Mouse (Mus musculus) kidney, adult 8-10 months (tissue): ENCODE data around the gene Kirrel2.
"Not testable (repeated sequence)": the region's sequence is repeated elsewhere in the genome, so short reads cannot be mapped to it uniquely, and the experiment has no call there.

Experiments
- DNase-seq, 2 experiments: peaks; one replicate each; pipeline ENCODE4 v3.0.0; 2022

Gene Kirrel2

DNA sequence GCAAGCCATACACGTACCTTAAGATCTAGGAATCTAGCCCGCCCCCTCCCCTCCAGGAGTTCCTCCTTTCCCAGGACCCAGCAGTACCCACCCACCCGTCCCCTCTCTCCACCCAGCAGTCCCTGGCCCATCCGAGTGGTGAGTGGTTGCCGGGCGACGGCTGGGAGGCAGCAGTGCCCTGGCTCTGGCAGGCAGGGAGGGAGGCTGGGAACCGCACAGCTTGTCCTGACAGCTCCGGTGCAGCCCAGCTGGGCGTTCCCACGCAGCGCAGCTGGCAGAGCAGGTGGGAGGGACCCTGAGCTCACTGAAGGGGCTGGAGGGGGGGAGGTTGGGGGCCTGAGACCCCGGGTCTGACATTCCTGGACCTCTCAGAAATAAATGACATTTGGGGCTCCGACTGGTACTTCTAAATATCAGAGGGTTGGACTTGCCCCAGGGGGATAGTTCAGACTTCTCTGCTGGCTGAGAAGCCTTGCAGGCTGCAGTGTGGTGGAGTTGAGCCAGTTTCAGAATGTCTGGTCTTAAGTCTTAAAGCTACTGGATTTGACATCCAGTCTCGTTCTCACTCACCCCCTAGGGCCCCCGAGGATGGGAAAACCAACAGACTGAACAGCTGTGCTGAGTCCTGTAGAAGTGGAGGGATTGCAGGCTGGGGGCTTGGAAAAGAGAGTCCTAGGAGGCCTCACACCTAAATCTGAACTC lies at the start of gene Kirrel2, which contains the start of gene Nphs1:
Kirrel2 (minus strand) TSS at position 62 of the 702 bp plus-strand sequence.
Nphs1 (plus strand) TSS at position 687 of the 702 bp plus-strand sequence.
- DNase-seq = no peak

DNA sequence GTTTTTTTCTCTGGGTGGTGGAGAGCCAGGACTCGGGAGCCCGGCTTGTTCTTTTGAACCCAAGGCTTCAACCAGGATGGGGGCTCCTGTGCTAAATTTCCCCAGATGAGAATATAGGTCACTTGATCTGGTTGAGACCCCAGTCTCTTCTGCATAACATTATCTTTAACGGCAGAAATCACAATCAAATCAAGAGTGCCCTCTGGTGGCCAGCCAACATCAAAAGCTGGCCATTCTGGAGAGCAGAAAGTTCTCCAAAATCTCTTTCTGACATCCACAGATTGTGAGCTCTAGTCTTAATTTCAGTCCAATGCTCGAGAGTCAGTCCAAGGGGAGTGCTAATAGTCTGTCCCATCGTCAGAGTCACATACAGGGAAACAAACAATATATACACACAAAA lies 43.7 kb upstream of the Kirrel2 start:
- DNase-seq = peak in 1 of 2 experiments; percentile 20

DNA sequence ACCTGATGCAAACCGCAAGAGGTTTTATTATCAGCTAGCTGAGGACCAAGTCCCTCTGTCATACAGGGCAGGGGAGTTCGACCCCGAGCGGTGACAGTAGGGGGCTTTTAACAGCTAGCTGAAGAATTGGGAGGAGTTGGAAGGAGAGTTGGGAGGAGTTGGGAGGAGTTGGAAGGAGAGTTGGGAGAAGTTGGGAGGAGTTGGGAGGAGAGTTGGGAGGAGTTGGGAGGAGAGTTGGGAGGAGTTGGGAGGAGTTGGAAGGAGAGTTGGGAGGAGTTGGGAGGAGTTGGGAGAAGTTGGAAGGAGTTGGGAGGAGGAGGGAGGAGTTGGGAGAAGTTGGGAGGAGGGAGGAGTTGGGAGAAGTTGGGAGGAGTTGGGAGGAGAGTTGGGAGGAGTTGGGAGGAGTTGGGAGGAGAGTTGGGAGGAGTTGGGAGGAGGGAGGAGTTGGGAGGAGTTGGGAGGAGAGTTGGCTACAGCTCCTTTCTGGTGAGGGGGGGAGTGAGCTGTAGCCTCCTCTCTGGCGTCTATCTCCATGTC lies 38.1 kb upstream of the Kirrel2 start:
- DNase-seq = peak; percentile 38 to 52

DNA sequence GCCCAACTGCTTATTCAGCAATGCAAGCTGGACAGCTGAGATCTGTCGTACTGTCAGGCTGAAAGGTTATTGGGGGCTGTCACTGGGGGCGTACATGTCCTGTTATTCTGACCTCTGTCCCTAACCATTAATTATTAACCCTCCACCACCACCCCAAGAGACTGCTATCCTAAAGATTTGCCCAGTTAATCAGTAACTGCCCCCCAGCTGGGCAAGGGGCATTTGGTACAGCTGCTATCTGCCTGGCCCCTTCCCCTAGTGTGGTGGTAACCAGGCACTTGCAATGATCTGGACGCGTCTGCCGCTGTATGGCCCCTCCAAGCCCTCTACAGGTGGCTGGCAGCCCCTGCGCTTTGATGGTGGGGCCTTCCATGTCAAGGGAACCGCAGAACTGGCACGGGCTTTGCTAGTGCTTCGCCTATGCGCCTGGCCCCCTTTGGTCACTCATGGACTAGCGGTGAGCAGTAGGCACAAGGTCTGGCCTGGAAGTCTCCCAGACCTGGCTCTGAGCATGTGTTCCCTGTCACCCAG lies 36.0 kb upstream of the Kirrel2 start, which contains the start of gene Prodh2:
Prodh2 (plus strand) TSS at position 222 of the 531 bp plus-strand sequence.
- DNase-seq = peak; percentile 70 to 85

DNA sequence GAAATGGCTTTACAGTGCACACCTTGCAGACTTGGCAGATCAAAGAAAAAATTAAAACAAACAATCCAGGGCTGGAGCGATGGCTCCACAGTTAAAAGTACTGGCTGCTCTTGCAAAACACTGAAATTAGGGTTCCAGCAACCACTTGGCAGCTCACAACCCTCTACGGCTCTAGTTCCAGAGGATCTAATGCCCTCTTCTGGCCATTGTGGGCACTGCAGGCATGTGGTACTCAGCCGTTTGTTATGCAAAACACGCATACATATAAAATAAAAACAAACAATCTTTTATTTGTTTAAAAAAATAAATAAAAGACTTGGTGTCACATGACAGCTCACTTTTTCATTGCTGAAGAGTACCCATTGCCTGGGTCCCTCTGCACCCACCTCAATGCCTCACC lies 35.3 kb upstream of the Kirrel2 start:
- peak; percentile 71 to 90 for DNase-seq

DNA sequence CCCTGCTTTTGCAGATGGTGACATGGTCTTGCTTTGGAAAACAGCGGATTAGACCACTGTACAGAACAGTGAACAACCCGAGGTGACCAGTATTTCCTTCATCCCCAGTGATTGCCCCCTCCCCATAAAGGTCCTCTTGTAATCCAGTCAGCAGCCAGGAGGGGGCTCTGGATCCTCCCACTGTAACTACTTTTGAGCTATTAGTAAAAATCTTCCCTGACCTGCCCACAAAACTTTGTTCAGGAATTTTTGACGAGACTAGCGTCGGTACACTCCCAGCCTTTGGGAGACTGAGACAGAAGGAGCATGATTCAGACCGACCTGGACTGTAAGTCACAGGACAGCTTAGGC lies 33.4 kb upstream of the Kirrel2 start:
- no peak for DNase-seq

DNA sequence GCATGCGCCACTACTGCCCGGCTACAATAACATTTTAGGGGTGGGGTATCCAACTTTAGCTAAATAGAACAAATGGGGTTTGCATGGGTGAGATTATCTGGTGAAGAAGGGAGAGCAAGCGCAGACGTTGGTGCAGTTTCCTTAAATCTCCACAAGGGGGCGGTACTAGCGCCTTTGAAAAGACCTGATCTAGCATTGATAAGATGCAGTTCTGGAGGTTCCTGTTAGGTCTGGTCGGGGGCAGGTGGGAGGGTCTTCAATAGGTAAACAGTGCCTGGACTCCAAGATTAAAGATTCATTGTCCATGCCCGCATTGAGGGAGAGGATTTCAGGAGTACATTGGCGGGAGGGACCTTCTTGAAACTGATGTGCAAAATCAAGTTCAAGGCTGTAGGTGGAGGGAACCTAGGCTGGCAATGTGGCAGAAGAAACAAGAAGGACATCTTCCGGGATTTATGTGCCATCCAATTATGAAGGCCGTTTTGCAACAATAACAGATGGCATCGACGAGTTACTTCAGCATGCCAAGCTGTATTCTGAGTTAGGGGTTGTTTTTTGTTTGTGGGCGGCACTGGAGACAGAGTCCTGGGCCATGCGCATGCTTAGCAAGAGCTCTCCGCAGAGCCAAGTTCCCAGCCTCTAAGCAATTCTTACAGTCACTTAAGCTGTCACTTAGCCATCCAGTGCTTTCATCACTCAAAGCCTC lies 32.9 kb upstream of the Kirrel2 start:
- peak in 1 of 2 experiments; percentile 37 for DNase-seq

DNA sequence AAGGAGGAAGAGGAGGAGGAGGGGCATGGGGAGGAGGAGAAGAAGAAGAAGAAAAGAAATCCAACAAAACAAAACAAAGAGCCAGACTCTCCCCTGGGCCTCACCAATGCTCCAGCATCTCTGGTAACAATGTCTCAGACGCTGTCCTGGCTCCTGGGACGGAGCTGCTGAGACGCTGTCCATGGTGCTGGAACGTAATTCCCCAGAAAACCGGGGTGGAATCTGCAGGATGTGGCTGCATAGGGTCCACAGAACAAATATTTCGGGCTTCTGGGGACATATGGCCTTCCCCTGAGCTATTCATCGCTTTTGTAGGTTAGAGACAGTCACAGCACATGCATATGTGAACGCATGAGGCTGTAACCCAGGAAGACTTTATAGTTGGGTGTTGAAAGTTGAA lies 26.8 kb upstream of the Kirrel2 start:
- DNase-seq = no peak

DNA sequence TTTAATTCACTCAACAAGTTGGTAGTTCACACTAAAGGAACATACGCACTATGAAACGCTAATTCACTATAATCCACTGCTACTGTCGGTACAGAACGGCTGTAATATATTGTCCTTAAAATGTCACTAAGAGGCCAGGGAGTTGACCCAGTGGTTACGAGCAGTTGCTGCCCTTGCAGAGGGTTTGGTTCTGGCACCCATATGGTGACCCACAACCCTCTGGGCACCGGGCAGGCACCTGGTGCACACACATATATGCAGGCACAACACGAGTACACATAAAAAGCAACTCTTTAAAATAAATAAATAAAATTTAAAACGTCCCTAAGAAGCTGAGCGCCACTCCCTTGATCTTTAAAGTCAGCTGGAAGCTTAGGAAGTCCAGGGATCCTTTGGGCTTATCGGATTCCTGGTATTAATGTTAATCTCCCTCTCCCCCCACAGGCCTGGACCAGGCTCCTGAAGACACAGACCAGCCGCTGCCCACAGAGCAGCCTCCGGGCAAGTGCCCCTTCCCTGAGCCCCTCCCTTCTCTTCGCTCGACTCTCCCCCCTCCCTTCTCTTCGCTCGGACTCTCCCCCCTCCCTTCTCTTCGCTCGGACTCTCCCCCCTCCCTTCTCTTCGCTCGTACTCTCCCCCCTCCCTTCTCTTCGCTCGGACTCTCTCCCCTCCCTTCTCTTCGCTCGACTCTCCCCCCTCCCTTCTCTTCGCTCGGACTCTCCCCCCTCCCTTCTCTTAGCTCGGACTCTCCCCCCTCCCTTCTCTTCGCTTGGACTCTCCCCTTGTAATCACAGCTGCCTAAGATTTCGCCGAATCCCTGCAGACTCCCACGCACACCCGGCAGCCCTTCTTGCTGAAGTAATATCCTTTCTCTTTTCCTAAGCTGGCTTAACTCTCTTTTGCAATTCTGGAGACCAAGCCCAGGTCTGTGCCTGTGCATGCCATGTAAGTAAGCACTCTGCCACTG lies 20.2 kb upstream of the Kirrel2 start:
- DNase-seq = no peak

DNA sequence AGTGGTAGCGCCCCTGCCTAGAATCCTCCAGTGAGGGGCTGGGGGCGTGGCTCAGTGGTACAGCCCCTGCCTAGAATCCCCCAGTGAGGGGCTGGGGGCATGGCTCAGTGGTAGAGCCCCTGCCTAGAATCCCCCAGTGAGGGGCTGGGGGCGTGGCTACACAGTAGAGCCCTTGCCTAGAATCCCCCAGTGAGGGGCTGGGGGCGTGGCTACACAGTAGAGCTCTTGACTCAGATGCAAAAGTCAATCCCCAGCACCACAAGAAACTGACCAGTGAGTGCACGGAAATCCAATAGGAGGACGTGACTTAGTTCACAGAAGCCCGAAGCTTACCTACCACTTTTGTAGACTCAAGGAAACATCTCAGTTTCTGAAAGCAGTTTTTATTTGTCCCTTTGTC lies 18.6 kb upstream of the Kirrel2 start:
- DNase-seq = not testable (repeated sequence)

DNA sequence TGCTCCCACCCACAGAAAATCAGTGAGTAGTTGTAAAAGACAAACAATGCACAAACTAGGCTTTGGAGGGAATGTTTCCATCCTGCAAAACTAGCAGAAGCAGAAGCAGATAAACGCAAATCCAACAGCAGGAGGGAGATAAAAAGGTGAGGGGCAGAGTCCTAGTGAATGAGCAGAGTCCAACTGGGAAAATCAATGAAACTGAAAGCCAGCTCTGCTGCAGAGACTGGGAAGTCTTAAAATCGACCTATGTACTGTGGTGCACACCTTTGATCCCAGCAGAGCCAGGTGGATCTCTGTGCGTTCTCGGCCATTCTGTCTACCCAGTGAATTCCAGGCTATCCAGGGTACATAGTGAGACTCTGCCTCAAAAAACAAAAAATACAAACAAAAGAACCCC lies 17.5 kb upstream of the Kirrel2 start:
- DNase-seq = no peak

DNA sequence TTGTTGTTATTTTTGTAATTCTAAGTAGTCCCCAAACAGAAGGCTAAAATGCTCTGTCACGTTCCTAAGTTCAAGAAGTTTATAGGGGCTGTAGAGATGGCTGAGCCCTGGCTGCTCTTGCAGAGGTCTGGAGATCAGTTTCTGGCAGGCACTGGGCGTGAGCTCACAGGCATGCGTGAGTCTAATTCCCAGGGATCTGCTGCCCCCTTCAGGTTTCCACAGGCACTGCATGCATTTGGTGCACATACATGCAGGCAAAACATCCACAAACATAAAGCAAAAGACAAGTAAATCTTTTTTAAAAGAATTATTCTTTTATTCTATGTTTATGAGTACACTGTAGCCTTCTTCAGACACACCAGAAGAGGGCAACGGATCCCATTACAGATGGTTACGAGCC lies 14.9 kb upstream of the Kirrel2 start:
- peak in 1 of 2 experiments; percentile 39 for DNase-seq

DNA sequence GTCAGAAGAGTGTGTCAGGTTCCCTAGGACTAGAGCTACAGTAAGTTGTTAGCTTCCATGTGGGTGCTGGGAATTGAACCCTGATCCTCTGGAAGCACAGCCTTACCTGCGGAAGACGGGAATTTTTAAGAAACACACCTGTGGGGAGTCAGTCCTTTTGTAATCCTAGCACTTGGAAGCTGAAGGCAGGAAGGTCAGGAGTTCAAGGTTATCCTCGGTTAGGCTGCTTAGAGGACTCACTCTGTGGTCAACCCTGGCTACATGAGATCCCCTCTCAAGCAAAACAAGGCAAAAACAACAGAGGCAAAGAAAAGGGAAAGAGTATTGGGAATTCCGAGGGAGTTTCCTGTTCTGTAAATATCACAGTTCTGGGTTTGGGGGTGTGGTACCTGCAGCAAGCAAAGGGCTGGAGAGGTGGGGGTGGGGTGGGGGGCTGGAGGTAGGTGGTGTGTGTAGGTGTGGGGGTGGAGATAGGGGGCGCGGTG lies 7.4 kb upstream of the Kirrel2 start:
- DNase-seq = no peak

DNA sequence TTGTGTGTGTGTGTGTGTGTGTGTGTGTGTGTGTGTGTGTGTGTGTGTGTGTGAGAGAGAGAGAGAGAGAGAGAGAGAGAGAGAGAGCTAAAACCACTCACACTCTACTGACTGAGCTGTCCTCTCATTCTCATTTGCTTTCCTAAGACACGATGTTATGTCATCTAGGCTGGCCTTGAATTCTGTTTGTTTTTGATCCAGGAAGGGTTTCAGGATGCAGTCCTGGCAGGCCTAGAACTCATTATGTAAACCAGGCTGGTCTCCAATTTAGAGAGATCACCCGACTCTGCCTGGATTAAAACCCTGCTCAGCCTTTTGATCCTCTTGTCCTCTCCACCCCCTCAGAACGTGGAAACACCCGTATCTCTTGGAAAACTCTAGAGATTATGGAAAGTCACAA lies 6.5 kb upstream of the Kirrel2 start:
- no peak for DNase-seq

DNA sequence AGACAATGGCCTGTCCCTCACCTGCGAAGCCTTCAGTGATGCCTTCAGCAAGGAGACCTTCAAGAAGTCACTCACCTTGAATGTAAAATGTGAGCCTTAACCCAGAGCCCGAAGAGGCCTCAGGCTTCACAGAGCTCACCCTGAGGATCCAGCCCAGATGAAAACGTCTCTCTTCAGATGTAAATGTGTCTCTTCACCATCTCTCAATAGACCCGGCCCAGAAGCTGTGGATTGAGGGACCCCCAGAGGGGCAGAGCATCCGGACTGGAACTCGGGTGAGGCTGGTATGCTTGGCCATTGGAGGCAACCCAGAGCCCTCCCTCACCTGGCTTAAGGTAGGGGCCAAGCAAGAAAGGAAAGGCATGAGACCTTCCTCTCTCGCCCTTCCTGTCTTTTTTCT lies 6.1 kb upstream of the Kirrel2 start:
- DNase-seq = no peak

DNA sequence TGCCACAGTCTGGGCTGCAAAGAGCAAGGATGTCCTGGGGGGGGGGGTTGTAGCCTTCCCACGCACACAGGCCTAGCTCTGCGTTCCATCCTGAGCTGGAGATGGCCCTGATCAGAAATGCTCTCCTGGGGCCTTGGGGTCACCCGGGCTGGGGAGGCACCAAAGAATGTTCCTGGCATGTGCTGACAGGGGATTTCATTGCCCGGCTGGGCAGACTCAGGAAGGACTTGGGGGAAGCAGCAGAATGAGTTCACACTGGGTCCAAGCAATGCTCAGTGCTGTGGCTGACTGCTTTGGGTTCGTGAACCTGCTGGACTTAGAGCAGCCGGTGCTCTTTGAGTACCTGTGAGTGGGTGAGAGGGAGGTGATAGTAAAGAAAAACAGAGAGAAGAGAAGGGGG lies 2.0 kb upstream of the Kirrel2 start:
- DNase-seq = no peak

DNA sequence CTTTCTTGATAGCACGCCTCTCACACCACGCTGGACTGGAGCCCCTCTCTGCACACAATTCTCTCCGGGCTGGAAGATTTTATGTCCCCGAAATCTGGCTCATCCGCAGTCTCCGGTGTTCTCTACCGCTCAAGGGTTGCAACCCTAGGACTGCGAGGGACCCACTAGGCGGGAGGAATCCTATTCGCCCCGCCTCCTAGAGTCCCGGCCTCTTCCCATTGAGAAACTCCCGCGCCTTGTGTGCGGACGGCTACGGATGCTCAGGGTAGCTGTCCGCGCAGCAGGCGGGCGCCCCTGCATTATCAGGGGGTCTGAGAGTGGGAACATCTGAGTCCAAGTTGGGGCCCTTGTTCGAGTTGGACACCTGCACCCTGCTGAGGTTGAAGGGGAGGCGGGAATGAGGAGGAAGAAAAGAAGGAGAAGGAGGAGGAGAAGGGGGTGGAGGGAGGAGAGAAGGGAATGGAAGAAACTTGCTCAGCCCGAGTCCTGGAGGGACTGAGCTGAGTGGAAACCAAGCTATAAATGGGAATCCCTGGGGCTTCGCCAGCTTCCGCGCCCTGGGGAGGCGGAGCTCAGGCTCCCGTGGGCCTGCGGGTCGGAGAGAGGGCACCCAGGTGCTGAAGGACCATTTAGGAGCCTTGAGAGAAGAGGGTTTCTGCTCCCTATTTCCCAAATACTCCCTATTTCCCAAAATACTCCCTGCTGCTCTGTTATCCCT lies 420 bp downstream of the Kirrel2 start:
- DNase-seq = no peak

DNA sequence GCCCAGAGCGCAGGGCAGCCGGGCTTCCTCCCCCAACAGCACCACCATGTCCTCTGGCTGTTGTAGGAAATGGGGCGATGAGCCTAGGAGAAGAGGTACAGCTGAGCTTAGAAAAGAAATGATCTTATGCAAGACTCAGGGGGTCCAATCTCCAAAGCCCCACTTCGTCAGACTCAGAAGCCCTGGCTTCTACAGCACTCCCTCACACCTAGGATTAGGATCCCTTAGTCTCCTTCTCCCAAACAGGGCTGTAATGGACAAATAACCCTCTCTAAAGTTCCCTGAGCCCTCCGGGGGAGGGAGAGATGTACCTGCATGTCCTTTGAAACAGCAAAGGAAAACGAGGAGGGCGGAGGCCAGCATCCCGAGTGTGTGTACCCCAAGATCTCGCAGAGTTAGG lies 1.0 kb downstream of the Kirrel2 start:
- DNase-seq = no peak

DNA sequence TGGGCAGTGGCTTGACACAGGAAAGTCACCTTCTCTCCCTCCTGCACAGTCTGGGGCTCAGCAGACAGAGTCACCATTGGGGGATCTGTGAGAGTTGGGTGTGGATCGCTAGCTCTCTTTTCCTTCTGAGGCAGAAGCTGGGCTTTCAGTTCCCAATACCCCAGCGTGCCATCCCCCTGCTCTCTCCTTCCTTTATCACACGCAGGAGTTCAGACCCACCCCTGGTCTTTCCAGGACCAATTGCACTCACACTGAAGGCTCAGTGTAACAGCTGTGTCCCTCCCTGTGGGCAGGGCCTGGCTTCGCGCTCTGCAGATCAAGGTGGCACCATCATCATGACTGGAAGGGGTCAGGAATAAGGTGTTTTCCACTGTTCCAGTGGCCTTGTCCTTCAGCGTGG lies 3.2 kb downstream of the Kirrel2 start:
- DNase-seq = no peak

DNA sequence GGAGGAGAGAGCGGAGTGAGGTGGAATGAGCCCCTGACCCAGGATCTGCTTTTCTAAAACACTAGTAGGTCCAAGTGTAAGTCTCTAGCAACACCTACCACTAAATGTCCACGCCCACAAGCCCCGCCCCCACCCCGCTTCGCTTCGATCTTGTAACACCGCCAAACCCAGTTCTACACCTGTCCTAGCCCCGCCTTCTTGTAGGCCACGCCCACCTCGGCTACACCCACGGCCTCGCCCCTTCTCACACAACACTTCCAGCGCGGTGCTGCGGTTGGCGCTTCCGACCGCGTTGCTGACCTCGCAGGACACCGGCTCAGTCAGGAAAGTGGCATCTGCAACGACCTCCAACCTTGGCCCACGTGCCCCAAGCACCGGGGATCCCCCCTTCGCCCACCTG lies 3.7 kb downstream of the Kirrel2 start:
- peak; percentile 53 to 59 for DNase-seq

DNA sequence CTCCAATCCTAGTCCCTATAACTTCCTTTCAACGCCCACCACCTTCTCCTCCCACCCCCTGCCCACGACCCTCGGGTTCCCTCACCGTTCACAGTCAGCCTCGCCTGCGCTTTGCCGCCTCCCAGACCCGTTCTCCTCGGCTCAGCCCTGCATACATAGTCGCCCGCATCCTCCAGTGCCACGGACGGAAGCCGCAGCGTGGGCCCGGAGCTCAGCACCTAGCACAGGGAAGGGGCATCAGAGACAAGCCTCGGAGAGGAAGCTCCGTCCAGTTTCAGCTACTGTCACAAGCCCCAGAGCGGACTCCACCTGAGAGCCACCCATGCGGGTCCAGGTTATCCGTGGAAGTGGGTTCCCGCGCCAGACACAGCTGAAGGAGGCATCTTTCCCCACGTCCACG lies 4.2 kb downstream of the Kirrel2 start:
- DNase-seq = no peak

DNA sequence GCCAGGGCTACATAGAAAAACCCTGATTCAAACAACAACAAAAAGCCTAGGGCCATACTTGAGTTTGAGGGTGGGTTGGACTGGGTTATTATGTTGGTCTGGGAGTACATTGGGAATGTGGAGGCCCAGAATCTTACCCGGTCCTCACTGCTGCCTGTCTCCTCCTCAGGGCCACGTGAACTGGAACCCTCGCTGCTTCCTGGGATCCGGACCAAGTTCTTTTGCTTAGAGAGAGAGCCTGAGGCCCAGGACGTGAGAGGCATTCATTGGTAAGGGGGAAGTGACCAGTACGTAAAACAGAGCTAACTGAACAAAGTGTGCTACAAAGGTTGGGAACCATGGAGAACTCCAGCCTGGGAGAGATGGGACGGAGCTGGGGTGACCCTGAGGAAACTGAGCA lies 7.2 kb downstream of the Kirrel2 start:
- no peak for DNase-seq
